Comparison of ENCODE assay signal across 14 mouse cellular contexts in the genomic region with DNA sequence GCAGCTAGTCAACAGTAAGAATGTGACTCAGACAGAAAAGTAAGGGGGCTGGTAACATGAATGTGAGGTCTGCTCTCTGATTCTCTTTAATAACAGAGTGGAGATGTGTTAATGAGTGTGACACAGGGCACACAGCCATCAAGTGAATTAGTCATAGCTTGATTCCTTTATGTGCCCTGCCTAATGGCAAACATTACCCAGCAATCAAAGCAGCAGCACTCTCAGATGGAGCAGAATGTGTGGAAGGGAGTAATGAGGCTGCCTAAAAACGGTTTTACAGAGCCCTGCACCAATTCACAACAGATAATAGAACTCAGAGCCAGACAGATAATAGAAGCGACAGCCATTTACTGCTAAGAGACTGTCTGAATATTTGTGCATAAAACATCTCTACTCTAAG.
DNase-seq lines count a peak whose midpoint lies in the region; ATAC-seq lines count a peak whose summit lies in the region.
"Had no signal": no experiment of that assay in that cellular context is flagged by ENCODE, and none has a peak within 500 bp of the region (broad histone marks: within the 10 kb centered on the region; RNA-seq: fewer than 3 reads in every experiment).

No protein-coding gene starts in this region.

- H3K4me2 ChIP-seq in forebrain, embryonic 16.5 days (ENCODE audit: low read length): no peak overlapping the region
- H3K4me2 ChIP-seq in midbrain, embryonic 16.5 days (ENCODE audit: low read length): no peak overlapping the region
- H3K4me2 ChIP-seq in intestine, embryonic 16.5 days (ENCODE audit: low read depth, low read length): no peak overlapping the region
- H3K4me2 ChIP-seq: intestine, embryonic 15.5 days had no signal

- peaks cover 3% of the 10 kb centered on the region for H3K4me1 ChIP-seq in forebrain, embryonic 16.5 days (replicated peaks; ENCODE audit: control insufficient read depth, insufficient read depth, low read length)
- no peaks in the 10 kb centered on the region for H3K4me1 ChIP-seq in midbrain, embryonic 16.5 days (ENCODE audit: control insufficient read depth, insufficient read depth, low read length)
- no peaks in the 10 kb centered on the region for H3K4me1 ChIP-seq in intestine, embryonic 16.5 days (ENCODE audit: control insufficient read depth, insufficient read depth, low read length)
- H3K4me1 ChIP-seq: intestine, embryonic 15.5 days had no signal

- no peaks in the 10 kb centered on the region for H3K27me3 ChIP-seq in forebrain, embryonic 16.5 days (replicated peaks; ENCODE audit: control insufficient read depth, insufficient read depth, low read length)
- no peaks in the 10 kb centered on the region for H3K27me3 ChIP-seq in midbrain, embryonic 16.5 days (ENCODE audit: control insufficient read depth, insufficient read depth, low read depth, low read length)
- no peaks in the 10 kb centered on the region for H3K27me3 ChIP-seq in intestine, embryonic 16.5 days (replicated peaks; ENCODE audit: control insufficient read depth, insufficient read depth, low read length)
- H3K27me3 ChIP-seq: intestine, embryonic 15.5 days had no signal

- peak overlapping the region; percentile 15; the same call in 1 of the 2 replicates for H3K27ac ChIP-seq in forebrain, embryonic 16.5 days (ENCODE audit: low read length)
- H3K27ac ChIP-seq in midbrain, embryonic 16.5 days (ENCODE audit: low read length): no peak overlapping the region
- no peak overlapping the region for H3K27ac ChIP-seq in intestine, embryonic 16.5 days (ENCODE audit: low read length)
- H3K27ac ChIP-seq: intestine, embryonic 15.5 days; layer of hippocampus, adult 2 months; stomach, postnatal 0 days had no signal

- H3K4me3 ChIP-seq in forebrain, embryonic 16.5 days (replicated peaks; ENCODE audit: low read length): no peak overlapping the region
- H3K4me3 ChIP-seq in midbrain, embryonic 16.5 days (ENCODE audit: low read depth, low read length): no peak overlapping the region
- no peak overlapping the region for H3K4me3 ChIP-seq in intestine, embryonic 16.5 days (ENCODE audit: low read length)
- H3K4me3 ChIP-seq: intestine, embryonic 15.5 days; layer of hippocampus, adult 2 months; myocyte had no signal

- no peaks in the 10 kb centered on the region for H3K9me3 ChIP-seq in forebrain, embryonic 16.5 days (ENCODE audit: control insufficient read depth, low read length)
- no peaks in the 10 kb centered on the region for H3K9me3 ChIP-seq in midbrain, embryonic 16.5 days (replicated peaks; ENCODE audit: control insufficient read depth, low read length, poor library complexity, severe bottlenecking)
- H3K9me3 ChIP-seq in intestine, embryonic 16.5 days (ENCODE audit: control insufficient read depth, low read length): no peaks in the 10 kb centered on the region
- H3K9me3 ChIP-seq: intestine, embryonic 15.5 days had no signal

- no peaks in the 10 kb centered on the region for H3K36me3 ChIP-seq in forebrain, embryonic 16.5 days (ENCODE audit: control insufficient read depth, insufficient read depth)
- H3K36me3 ChIP-seq in midbrain, embryonic 16.5 days (ENCODE audit: control insufficient read depth, insufficient read depth, low read length): no peaks in the 10 kb centered on the region
- no peaks in the 10 kb centered on the region for H3K36me3 ChIP-seq in intestine, embryonic 16.5 days (ENCODE audit: control insufficient read depth, insufficient read depth, low read length)
- H3K36me3 ChIP-seq: intestine, embryonic 15.5 days had no signal

- DNase-seq in heart, adult 11 months: peak; percentile 17
- DNase-seq in heart, adult 9 months (ENCODE audit: low spot score in 2 of 2): no peak
- peak; percentile 83 for DNase-seq in brain, adult 2 months (ENCODE audit: low read depth, low spot score)
- DNase-seq in adrenal gland, adult (ENCODE audit: inconsistent age in 2 of 2, low spot score in 1 of 2): no peak
- DNase-seq in gastrocnemius, adult 18-20 months (ENCODE audit: low spot score): no peak
- DNase-seq: adrenal gland, adult 2 months; liver had no signal

- 4% methylated on average over 2 of the region's 2 CpGs for WGBS in forebrain, embryonic 16.5 days
- WGBS in midbrain, embryonic 16.5 days: 20% methylated on average over 2 of the region's 2 CpGs
- 55% methylated on average over 2 of the region's 2 CpGs for WGBS in intestine, embryonic 16.5 days

- H3K9ac ChIP-seq in forebrain, embryonic 16.5 days (replicated peaks; ENCODE audit: low read depth, low read length): no peak overlapping the region
- H3K9ac ChIP-seq in midbrain, embryonic 16.5 days (ENCODE audit: low read depth, low read length): no peak overlapping the region
- H3K9ac ChIP-seq in intestine, embryonic 16.5 days (ENCODE audit: low read depth, low read length): no peak overlapping the region
- H3K9ac ChIP-seq: intestine, embryonic 15.5 days had no signal

- peak; percentile 99 for ATAC-seq in forebrain, embryonic 16.5 days
- peak; percentile 78 for ATAC-seq in midbrain, embryonic 16.5 days
- ATAC-seq in intestine, embryonic 16.5 days: no peak
- ATAC-seq: intestine, embryonic 15.5 days had no signal

Comparison
In these comparisons a context has a peak if more than half of its experiments do, and no peak if none do; other contexts are left out.
1. DNase-seq: peak in heart, adult 11 months (single experiment) and brain, adult 2 months (single experiment); none in heart, adult 9 months (0 of 2), adrenal gland, adult (0 of 2) and gastrocnemius, adult 18-20 months (single experiment).